8 mouse cellular contexts compared by ENCODE assay signal in the genomic region with DNA sequence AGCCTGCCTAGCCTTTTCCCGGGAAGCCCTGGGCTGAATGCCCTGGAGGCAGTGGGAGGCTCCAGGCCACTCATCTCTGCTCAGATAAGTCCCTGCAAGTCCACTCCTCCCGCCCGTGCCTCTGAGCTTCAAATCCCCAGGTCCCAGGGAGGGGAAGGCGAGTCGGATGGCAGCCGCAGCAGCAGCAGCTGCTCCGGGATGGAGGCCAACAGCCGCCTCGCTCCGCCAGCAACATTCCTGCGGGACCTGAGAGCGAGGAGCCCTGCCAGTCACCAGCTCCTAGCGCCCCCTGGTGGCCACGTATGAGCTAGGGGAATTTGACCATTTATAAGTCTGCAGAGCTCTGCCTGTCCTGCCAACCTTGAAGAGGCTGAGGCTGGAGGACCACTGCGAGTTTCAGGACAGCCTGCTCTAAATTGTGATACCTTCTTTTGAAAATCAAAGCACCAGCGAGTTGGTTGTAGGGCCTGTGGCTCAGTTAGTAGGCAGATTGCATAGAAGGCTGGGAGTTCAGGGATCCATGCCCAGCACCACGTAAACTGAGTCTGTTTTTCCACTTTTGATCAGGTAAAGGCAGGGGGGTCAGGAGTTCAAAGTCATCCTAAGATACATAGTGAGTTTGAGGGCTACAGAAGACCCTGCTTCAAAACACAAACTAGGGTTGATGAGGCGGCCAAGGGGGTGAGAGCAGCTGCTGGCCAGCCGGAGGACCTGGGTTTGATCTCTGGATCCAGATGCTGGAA. TPM values are rescaled to one million over a fixed set of nuclear protein-coding genes. Genes with fewer than 3 reads are reported as not detected.
DNase-seq lines count a peak whose midpoint lies in the region; ATAC-seq lines count a peak whose summit lies in the region.

No protein-coding gene starts in this region.

- H3K4me1 ChIP-seq in heart, embryonic 10.5 days = peaks cover 4% of the 10 kb centered on the region; the same call in 1 of the 2 replicates
- H3K4me1 ChIP-seq in kidney, embryonic 15.5 days = peaks cover 5% of the 10 kb centered on the region
- peaks cover 9% of the 10 kb centered on the region for H3K4me1 ChIP-seq in limb, embryonic 15.5 days
- no peaks in the 10 kb centered on the region for H3K4me1 ChIP-seq in stomach, embryonic 14.5 days (ENCODE audit: control insufficient read depth, insufficient read depth, low read length)

- no peak overlapping the region for H3K27ac ChIP-seq in heart, embryonic 10.5 days
- H3K27ac ChIP-seq in kidney, embryonic 15.5 days = 0 out of 2 replicates have a peak overlapping the region, but pooled peaks have one; percentile 27
- H3K27ac ChIP-seq in limb, embryonic 15.5 days = peak overlapping the region; percentile 51; the same call in 1 of the 2 replicates
- H3K27ac ChIP-seq in stomach, embryonic 14.5 days (ENCODE audit: low read length) = no peak overlapping the region

- H3K9ac ChIP-seq in kidney, embryonic 15.5 days = no peak overlapping the region
- no peak overlapping the region for H3K9ac ChIP-seq in limb, embryonic 15.5 days
- no peak overlapping the region for H3K9ac ChIP-seq in stomach, embryonic 14.5 days (replicated peaks; ENCODE audit: low read depth, low read length)

- H3K9me3 ChIP-seq in heart, embryonic 10.5 days = no peaks in the 10 kb centered on the region
- H3K9me3 ChIP-seq in kidney, embryonic 15.5 days (replicated peaks) = no peaks in the 10 kb centered on the region
- no peaks in the 10 kb centered on the region for H3K9me3 ChIP-seq in limb, embryonic 15.5 days
- no peaks in the 10 kb centered on the region for H3K9me3 ChIP-seq in stomach, embryonic 14.5 days (ENCODE audit: control insufficient read depth, low read depth, low read length)

- DNase-seq in B cell, adult 2 months = peak; percentile 83 to 84
- DNase-seq in brain, adult 2 months (ENCODE audit: low read depth, low spot score) = peak; percentile 96
- DNase-seq in heart, embryonic 10.5 days (ENCODE audit: low spot score) = peak; percentile 95
- peak; percentile 47 to 69 for DNase-seq in natural killer cell, adult 2 months (ENCODE audit: low spot score in 2 of 2)

- peak overlapping the region; percentile 29; the same call in 1 of the 2 replicates for H3K4me3 ChIP-seq in heart, embryonic 10.5 days
- H3K4me3 ChIP-seq in kidney, embryonic 15.5 days (replicated peaks) = no peak overlapping the region
- H3K4me3 ChIP-seq in limb, embryonic 15.5 days = no peak overlapping the region
- no peak overlapping the region for H3K4me3 ChIP-seq in stomach, embryonic 14.5 days (ENCODE audit: low read depth, low read length)

- H3K4me2 ChIP-seq in kidney, embryonic 15.5 days = peak overlapping the region; percentile 32; the same call in 1 of the 2 replicates
- peak overlapping the region; percentile 24 for H3K4me2 ChIP-seq in limb, embryonic 15.5 days
- H3K4me2 ChIP-seq in stomach, embryonic 14.5 days (replicated peaks; ENCODE audit: low read depth, low read length) = no peak overlapping the region

- H3K36me3 ChIP-seq in heart, embryonic 10.5 days = no peaks in the 10 kb centered on the region
- H3K36me3 ChIP-seq in kidney, embryonic 15.5 days = no peaks in the 10 kb centered on the region
- H3K36me3 ChIP-seq in limb, embryonic 15.5 days = no peaks in the 10 kb centered on the region
- H3K36me3 ChIP-seq in stomach, embryonic 14.5 days (ENCODE audit: control insufficient read depth, insufficient read depth, low read length) = no peaks in the 10 kb centered on the region

- peak; percentile 69 for ATAC-seq in erythroblast, adult 5-6 weeks (replicated peaks; ENCODE audit: low FRiP score, poor library complexity, severe bottlenecking)
- peak; percentile 88 for ATAC-seq in kidney, embryonic 15.5 days (replicated peaks; ENCODE audit: low FRiP score)
- peak; percentile 78 for ATAC-seq in limb, embryonic 15.5 days (ENCODE audit: insufficient number of reproducible peaks, low FRiP score, low TSS enrichment, low read depth)
- peak; percentile 89 for ATAC-seq in stomach, embryonic 14.5 days (ENCODE audit: insufficient number of reproducible peaks, insufficient read depth, low FRiP score, low read depth)

- WGBS in heart, embryonic 10.5 days = 14% methylated on average over 19 of the region's 19 CpGs
- 15% methylated on average over 19 of the region's 19 CpGs for WGBS in kidney, embryonic 15.5 days
- 15% methylated on average over 19 of the region's 19 CpGs for WGBS in limb, embryonic 15.5 days
- WGBS in stomach, embryonic 14.5 days = 14% methylated on average over 19 of the region's 19 CpGs

- H3K27me3 ChIP-seq in heart, embryonic 10.5 days (ENCODE audit: insufficient read depth, poor library complexity, severe bottlenecking) = peaks cover 31% of the 10 kb centered on the region
- H3K27me3 ChIP-seq in kidney, embryonic 15.5 days = peaks cover 7% of the 10 kb centered on the region; the same call in 1 of the 2 replicates
- H3K27me3 ChIP-seq in limb, embryonic 15.5 days = no peaks in the 10 kb centered on the region
- no peaks in the 10 kb centered on the region for H3K27me3 ChIP-seq in stomach, embryonic 14.5 days (ENCODE audit: control insufficient read depth, insufficient read depth, low read length)

RNA-seq across cellular contexts. Expression of a gene that starts 12.8 kb away (rescaled TPM):
- total RNA-seq in erythroblast, adult 5-6 weeks (2015; ENCODE audit: low replicate concordance) = not detected in 2 replicates
- total RNA-seq in erythroblast, adult 5-6 weeks (2017; ENCODE audit: low replicate concordance) = not detected in 2 replicates
- not detected in 2 replicates for polyA plus RNA-seq in heart, embryonic 10.5 days (2016; fragmentation: Nextera tagmentation; extraction: Ambion mirVana)
- not detected in 2 replicates for polyA plus RNA-seq in kidney, embryonic 15.5 days (2015; fragmentation: Nextera tagmentation; extraction: Ambion mirVana)
- polyA plus RNA-seq in limb, embryonic 15.5 days (2015; fragmentation: Nextera tagmentation; extraction: Ambion mirVana) = not detected in 2 replicates
- polyA plus RNA-seq in stomach, embryonic 14.5 days (2014; fragmentation: Nextera tagmentation; extraction: Ambion mirVana) = not detected in 2 replicates

RNA-seq across cellular contexts. Expression of a gene that starts 16.2 kb away (rescaled TPM):
- total RNA-seq in erythroblast, adult 5-6 weeks (2015; ENCODE audit: low replicate concordance) = not detected in 2 replicates
- 0.26 TPM in 1 of 2 replicates, not detected in the other for total RNA-seq in erythroblast, adult 5-6 weeks (2017; ENCODE audit: low replicate concordance)
- 0.06 and 0.11 TPM in 2 replicates for polyA plus RNA-seq in heart, embryonic 10.5 days (2016; fragmentation: Nextera tagmentation; extraction: Ambion mirVana)
- polyA plus RNA-seq in kidney, embryonic 15.5 days (2015; fragmentation: Nextera tagmentation; extraction: Ambion mirVana) = 2.5 and 4.4 TPM in 2 replicates
- 8.0 and 15.3 TPM in 2 replicates for polyA plus RNA-seq in limb, embryonic 15.5 days (2015; fragmentation: Nextera tagmentation; extraction: Ambion mirVana)
- polyA plus RNA-seq in stomach, embryonic 14.5 days (2014; fragmentation: Nextera tagmentation; extraction: Ambion mirVana) = 1.1 and 1.2 TPM in 2 replicates

RNA-seq across cellular contexts. Expression of a gene that starts 37.4 kb away (rescaled TPM):
- 1.3 and 1.5 TPM in 2 replicates for total RNA-seq in erythroblast, adult 5-6 weeks (2015; ENCODE audit: low replicate concordance)
- 1.4 and 4.9 TPM in 2 replicates for total RNA-seq in erythroblast, adult 5-6 weeks (2017; ENCODE audit: low replicate concordance)
- 2.5 and 3.0 TPM in 2 replicates for polyA plus RNA-seq in heart, embryonic 10.5 days (2016; fragmentation: Nextera tagmentation; extraction: Ambion mirVana)
- 15.2 and 16.1 TPM in 2 replicates for polyA plus RNA-seq in kidney, embryonic 15.5 days (2015; fragmentation: Nextera tagmentation; extraction: Ambion mirVana)
- polyA plus RNA-seq in limb, embryonic 15.5 days (2015; fragmentation: Nextera tagmentation; extraction: Ambion mirVana) = 9.5 and 11.8 TPM in 2 replicates
- polyA plus RNA-seq in stomach, embryonic 14.5 days (2014; fragmentation: Nextera tagmentation; extraction: Ambion mirVana) = 11.9 and 12.6 TPM in 2 replicates

RNA-seq across cellular contexts. Expression of a gene that starts 48.5 kb away (rescaled TPM):
- total RNA-seq in erythroblast, adult 5-6 weeks (2015; ENCODE audit: low replicate concordance) = not detected in 2 replicates
- not detected in 2 replicates for total RNA-seq in erythroblast, adult 5-6 weeks (2017; ENCODE audit: low replicate concordance)
- polyA plus RNA-seq in heart, embryonic 10.5 days (2016; fragmentation: Nextera tagmentation; extraction: Ambion mirVana) = 3.5 and 7.2 TPM in 2 replicates
- 2.5 and 2.8 TPM in 2 replicates for polyA plus RNA-seq in kidney, embryonic 15.5 days (2015; fragmentation: Nextera tagmentation; extraction: Ambion mirVana)
- polyA plus RNA-seq in limb, embryonic 15.5 days (2015; fragmentation: Nextera tagmentation; extraction: Ambion mirVana) = 4.6 and 5.0 TPM in 2 replicates
- 6.9 and 7.2 TPM in 2 replicates for polyA plus RNA-seq in stomach, embryonic 14.5 days (2014; fragmentation: Nextera tagmentation; extraction: Ambion mirVana)

RNA-seq across cellular contexts. Expression of a gene that starts 56.9 kb away (rescaled TPM):
- total RNA-seq in erythroblast, adult 5-6 weeks (2015; ENCODE audit: low replicate concordance) = 2.3 and 9.8 TPM in 2 replicates
- 13.0 and 15.4 TPM in 2 replicates for total RNA-seq in erythroblast, adult 5-6 weeks (2017; ENCODE audit: low replicate concordance)
- polyA plus RNA-seq in heart, embryonic 10.5 days (2016; fragmentation: Nextera tagmentation; extraction: Ambion mirVana) = 66.0 and 95.8 TPM in 2 replicates
- 84.2 and 93.7 TPM in 2 replicates for polyA plus RNA-seq in kidney, embryonic 15.5 days (2015; fragmentation: Nextera tagmentation; extraction: Ambion mirVana)
- polyA plus RNA-seq in limb, embryonic 15.5 days (2015; fragmentation: Nextera tagmentation; extraction: Ambion mirVana) = 86.9 and 88.6 TPM in 2 replicates
- 72.7 and 74.6 TPM in 2 replicates for polyA plus RNA-seq in stomach, embryonic 14.5 days (2014; fragmentation: Nextera tagmentation; extraction: Ambion mirVana)

Comparison
In these comparisons a context has a peak if more than half of its experiments do, and no peak if none do; other contexts are left out.
1. H3K27ac ChIP-seq: peak in kidney, embryonic 15.5 days (single experiment) and limb, embryonic 15.5 days (single experiment); none in heart, embryonic 10.5 days (single experiment) and stomach, embryonic 14.5 days (single experiment).
2. Peak in every context shown above with its lines, with median percentiles within 50 percentile points of each other: DNase-seq and ATAC-seq.